Mouse (Mus musculus): ENCODE measurements around the gene Vmp1. TPM values are rescaled to one million over a fixed set of nuclear protein-coding genes. Genes with fewer than 3 reads are reported as not detected.
A peak's percentile ranks its signal among the peaks of the same experiment; 100 is the strongest.

Vmp1 gene
- polyA plus RNA-seq, 1 experiment, result 80.0 TPM

- DNase-seq (ENCODE audit: extremely low spot score in 1 of 2, low spot score in 1 of 2), result no peak
Measured at GRCm38 (mm10) chr11:86644553-86644952, 39.1 kb downstream of the Vmp1 start.

GRCm38 (mm10) chr11:86641714-86642113 is 41.9 kb downstream of the Vmp1 start:
- no peak for DNase-seq (ENCODE audit: extremely low spot score in 1 of 2, low spot score in 1 of 2)

GRCm38 (mm10) chr11:86637697-86638096 is 45.9 kb downstream of the Vmp1 start:
- no peak for DNase-seq (ENCODE audit: extremely low spot score in 1 of 2, low spot score in 1 of 2)

- DNase-seq (ENCODE audit: extremely low spot score in 1 of 2, low spot score in 1 of 2), result no peak
Measured at GRCm38 (mm10) chr11:86634396-86634795, 49.2 kb downstream of the Vmp1 start.

GRCm38 (mm10) chr11:86629941-86630340 is 53.7 kb downstream of the Vmp1 start:
- no peak for DNase-seq (ENCODE audit: extremely low spot score in 1 of 2, low spot score in 1 of 2)

- no peak for DNase-seq (ENCODE audit: extremely low spot score in 1 of 2, low spot score in 1 of 2)
Measured at GRCm38 (mm10) chr11:86629445-86629844, 54.2 kb downstream of the Vmp1 start.

- no peak for DNase-seq (ENCODE audit: extremely low spot score in 1 of 2, low spot score in 1 of 2)
Measured at GRCm38 (mm10) chr11:86628448-86628847, 55.2 kb downstream of the Vmp1 start.

- no peak for DNase-seq (ENCODE audit: extremely low spot score in 1 of 2, low spot score in 1 of 2)
Measured at GRCm38 (mm10) chr11:86627649-86628048, 56.0 kb downstream of the Vmp1 start.

- DNase-seq (ENCODE audit: extremely low spot score in 1 of 2, low spot score in 1 of 2), result no peak
Measured at GRCm38 (mm10) chr11:86626714-86627113, 56.9 kb downstream of the Vmp1 start.

- no peak for DNase-seq (ENCODE audit: extremely low spot score in 1 of 2, low spot score in 1 of 2)
Measured at GRCm38 (mm10) chr11:86624237-86624941, 59.2 kb downstream of the Vmp1 start.

- no peak for DNase-seq (ENCODE audit: extremely low spot score in 1 of 2, low spot score in 1 of 2)
Measured at GRCm38 (mm10) chr11:86623402-86624010, 60.1 kb downstream of the Vmp1 start.

GRCm38 (mm10) chr11:86622191-86622912 is 61.3 kb downstream of the Vmp1 start:
- no peak for DNase-seq (ENCODE audit: extremely low spot score in 1 of 2, low spot score in 1 of 2)

- DNase-seq (ENCODE audit: extremely low spot score in 1 of 2, low spot score in 1 of 2), result no peak
Measured at GRCm38 (mm10) chr11:86621139-86621538, 62.5 kb downstream of the Vmp1 start.

GRCm38 (mm10) chr11:86618548-86619335 is 64.9 kb downstream of the Vmp1 start:
- no peak for DNase-seq (ENCODE audit: extremely low spot score in 1 of 2, low spot score in 1 of 2)

GRCm38 (mm10) chr11:86614607-86615006 is 69.0 kb downstream of the Vmp1 start:
- DNase-seq (ENCODE audit: extremely low spot score in 1 of 2, low spot score in 1 of 2), result no peak

GRCm38 (mm10) chr11:86614056-86614530 is 69.5 kb downstream of the Vmp1 start:
- DNase-seq (ENCODE audit: extremely low spot score in 1 of 2, low spot score in 1 of 2), result peak; percentile 5 to 48

- DNase-seq (ENCODE audit: extremely low spot score in 1 of 2, low spot score in 1 of 2), result no peak
Measured at GRCm38 (mm10) chr11:86611991-86612390, 71.6 kb downstream of the Vmp1 start.

GRCm38 (mm10) chr11:86610239-86610638 is 73.4 kb downstream of the Vmp1 start:
- no peak for DNase-seq (ENCODE audit: extremely low spot score in 1 of 2, low spot score in 1 of 2)

GRCm38 (mm10) chr11:86607808-86608350 is 75.8 kb downstream of the Vmp1 start:
- DNase-seq (ENCODE audit: extremely low spot score in 1 of 2, low spot score in 1 of 2), result no peak

GRCm38 (mm10) chr11:86606621-86607339 is 76.9 kb downstream of the Vmp1 start:
- no peak for DNase-seq (ENCODE audit: extremely low spot score in 1 of 2, low spot score in 1 of 2)

Data from frontal cortex, adult 2 months (tissue).